Mouse (Mus musculus): ENCODE data around the gene Gm36864. TPM values are rescaled to one million over a fixed set of nuclear protein-coding genes. Genes with fewer than 3 reads are reported as not detected.
A peak's percentile ranks its signal among the peaks of the same experiment; 100 is the strongest.
"Not testable (repeated sequence)": the region's sequence is repeated elsewhere in the genome, so short reads cannot be mapped to it uniquely, and the experiment has no call there.

Gm36864 gene
- polyA plus RNA-seq, 1 experiment from 2014 or later = 0.09 TPM

- peaks cover 22% of the 10 kb centered on the region for H3K36me3 ChIP-seq (ENCODE audit: control insufficient read depth, insufficient read depth, low read length)
- 92% methylated on average over 17 of the region's 17 CpGs for WGBS
- H3K4me1 ChIP-seq (ENCODE audit: control insufficient read depth, insufficient read depth, low read length) = peaks cover 10% of the 10 kb centered on the region
- H3K27ac ChIP-seq (ENCODE audit: low read length); ATAC-seq; H3K4me3 ChIP-seq (ENCODE audit: low read length); H3K9ac ChIP-seq (ENCODE audit: low read depth, low read length); H3K4me2 ChIP-seq (ENCODE audit: low read depth, low read length); H3K9me3 ChIP-seq (ENCODE audit: control insufficient read depth, low read length); H3K27me3 ChIP-seq (replicated peaks; ENCODE audit: control insufficient read depth, insufficient read depth, low read length): not testable (repeated sequence)
Measured at GRCm38 (mm10) chr7:44250732-44251275, 14.8 kb downstream of the Gm36864 start.

- Histone ChIP-seq H3K36me3 (ENCODE audit: control insufficient read depth, insufficient read depth, low read length) (peaks cover 22% of the 10 kb centered on the region), H3K4me3 (ENCODE audit: low read length) (no peak overlapping the region)
Measured at GRCm38 (mm10) chr7:44253023-44253616, 17.1 kb downstream of the Gm36864 start.

GRCm38 (mm10) chr7:44254930-44255329, 19.0 kb downstream of the Gm36864 start:
- WGBS = 70% methylated on average over 6 of the region's 6 CpGs
- Histone ChIP-seq H3K4me3 (ENCODE audit: low read length) (no peak overlapping the region), H3K27me3 (replicated peaks; ENCODE audit: control insufficient read depth, insufficient read depth, low read length) (no peaks in the 10 kb centered on the region), H3K4me1 (ENCODE audit: control insufficient read depth, insufficient read depth, low read length) (no peaks in the 10 kb centered on the region), H3K9ac (ENCODE audit: low read depth, low read length) (no peak overlapping the region), H3K4me2 (ENCODE audit: low read depth, low read length) (no peak overlapping the region), H3K9me3 (ENCODE audit: control insufficient read depth, low read length) (no peaks in the 10 kb centered on the region), H3K27ac (ENCODE audit: low read length) (no peak overlapping the region), H3K36me3 (ENCODE audit: control insufficient read depth, insufficient read depth, low read length) (peaks cover 18% of the 10 kb centered on the region)
- no peak for ATAC-seq

More at GRCm38 (mm10) chr7:44253023-44253616, 17.1 kb downstream of the Gm36864 start:
- ATAC-seq = peak; percentile 4; the same call in 1 of the 2 replicates
- no peaks in the 10 kb centered on the region for H3K9me3 ChIP-seq (ENCODE audit: control insufficient read depth, low read length)
- 62% methylated on average over 15 of the region's 15 CpGs for WGBS
- H3K9ac ChIP-seq (ENCODE audit: low read depth, low read length) = no peak overlapping the region
- H3K4me1 ChIP-seq (ENCODE audit: control insufficient read depth, insufficient read depth, low read length) = peaks cover 5% of the 10 kb centered on the region; the same call in 1 of the 2 replicates
- no peaks in the 10 kb centered on the region for H3K27me3 ChIP-seq (replicated peaks; ENCODE audit: control insufficient read depth, insufficient read depth, low read length)
- H3K4me2 ChIP-seq (ENCODE audit: low read depth, low read length) = no peak overlapping the region
- H3K27ac ChIP-seq (ENCODE audit: low read length) = no peak overlapping the region

- Histone ChIP-seq H3K4me3 (ENCODE audit: low read length) (no peak within 1 kb of the TSS), H3K9ac (ENCODE audit: low read depth, low read length) (no peak within 1 kb of the TSS), H3K4me2 (ENCODE audit: low read depth, low read length) (no peak within 1 kb of the TSS), H3K4me1 (ENCODE audit: control insufficient read depth, insufficient read depth, low read length) (no peaks in the 10 kb centered on the region), H3K36me3 (ENCODE audit: control insufficient read depth, insufficient read depth, low read length) (peaks cover 5% of the 10 kb centered on the region), H3K9me3 (ENCODE audit: control insufficient read depth, low read length) (no peaks in the 10 kb centered on the region), H3K27ac (ENCODE audit: low read length) (no peak within 1 kb of the TSS), H3K27me3 (replicated peaks; ENCODE audit: control insufficient read depth, insufficient read depth, low read length) (no peaks in the 10 kb centered on the region)
- ATAC-seq = no peak
- 77% methylated on average over 4 of the region's 4 CpGs for WGBS
Measured at GRCm38 (mm10) chr7:44257278-44257677, 21.3 kb downstream of the Gm36864 start, which contains the start of gene Acp4. Gene Acp4 (minus strand): TSS chr7:44257378.

GRCm38 (mm10) chr7:44260410-44260809, 24.4 kb downstream of the Gm36864 start:
- Histone ChIP-seq H3K9me3 (ENCODE audit: control insufficient read depth, low read length) (no peaks in the 10 kb centered on the region), H3K27me3 (replicated peaks; ENCODE audit: control insufficient read depth, insufficient read depth, low read length) (peaks cover 10% of the 10 kb centered on the region; the same call in 1 of the 2 replicates), H3K4me2 (ENCODE audit: low read depth, low read length) (no peak overlapping the region), H3K4me1 (ENCODE audit: control insufficient read depth, insufficient read depth, low read length) (no peaks in the 10 kb centered on the region), H3K36me3 (ENCODE audit: control insufficient read depth, insufficient read depth, low read length) (no peaks in the 10 kb centered on the region), H3K4me3 (ENCODE audit: low read length) (no peak overlapping the region), H3K27ac (ENCODE audit: low read length) (no peak overlapping the region), H3K9ac (ENCODE audit: low read depth, low read length) (no peak overlapping the region)
- ATAC-seq = no peak
- 69% methylated on average over 6 of the region's 6 CpGs for WGBS

GRCm38 (mm10) chr7:44261147-44261546, 25.2 kb downstream of the Gm36864 start, which contains the start of gene Gm15517:
Gene Gm15517 (plus strand): TSS chr7:44261447.
- Histone ChIP-seq H3K4me3 (ENCODE audit: low read length) (no peak within 1 kb of the TSS), H3K9me3 (ENCODE audit: control insufficient read depth, low read length) (no peaks in the 10 kb centered on the region), H3K9ac (ENCODE audit: low read depth, low read length) (no peak within 1 kb of the TSS), H3K36me3 (ENCODE audit: control insufficient read depth, insufficient read depth, low read length) (no peaks in the 10 kb centered on the region), H3K4me1 (ENCODE audit: control insufficient read depth, insufficient read depth, low read length) (no peaks in the 10 kb centered on the region), H3K27me3 (replicated peaks; ENCODE audit: control insufficient read depth, insufficient read depth, low read length) (peaks cover 10% of the 10 kb centered on the region; the same call in 1 of the 2 replicates), H3K27ac (ENCODE audit: low read length) (no peak within 1 kb of the TSS), H3K4me2 (ENCODE audit: low read depth, low read length) (no peak within 1 kb of the TSS)
- 41% methylated on average over 5 of the region's 5 CpGs for WGBS
- no peak for ATAC-seq

GRCm38 (mm10) chr7:44262791-44263643, 27.0 kb downstream of the Gm36864 start:
- no peak overlapping the region for H3K9ac ChIP-seq (ENCODE audit: low read depth, low read length)
- H3K27me3 ChIP-seq (replicated peaks; ENCODE audit: control insufficient read depth, insufficient read depth, low read length) = peaks cover 10% of the 10 kb centered on the region; the same call in 1 of the 2 replicates
- ATAC-seq = peak; percentile 83
- 3% methylated on average over 34 of the region's 34 CpGs for WGBS
- peak overlapping the region; percentile 49 for H3K4me2 ChIP-seq (ENCODE audit: low read depth, low read length)
- no peaks in the 10 kb centered on the region for H3K4me1 ChIP-seq (ENCODE audit: control insufficient read depth, insufficient read depth, low read length)
- no peaks in the 10 kb centered on the region for H3K36me3 ChIP-seq (ENCODE audit: control insufficient read depth, insufficient read depth, low read length)
- H3K4me3 ChIP-seq (ENCODE audit: low read length) = peak overlapping the region; percentile 20; the same call in 1 of the 2 replicates
- H3K9me3 ChIP-seq (ENCODE audit: control insufficient read depth, low read length) = no peaks in the 10 kb centered on the region
- no peak overlapping the region for H3K27ac ChIP-seq (ENCODE audit: low read length)

- no peak overlapping the region for H3K4me2 ChIP-seq (ENCODE audit: low read depth, low read length)
- no peak overlapping the region for H3K4me3 ChIP-seq (ENCODE audit: low read length)
- H3K9me3 ChIP-seq (ENCODE audit: control insufficient read depth, low read length) = no peaks in the 10 kb centered on the region
- no peak overlapping the region for H3K27ac ChIP-seq (ENCODE audit: low read length)
- H3K4me1 ChIP-seq (ENCODE audit: control insufficient read depth, insufficient read depth, low read length) = no peaks in the 10 kb centered on the region
- no peak overlapping the region for H3K9ac ChIP-seq (ENCODE audit: low read depth, low read length)
- no peak for ATAC-seq
- peaks cover 7% of the 10 kb centered on the region; the same call in 1 of the 2 replicates for H3K27me3 ChIP-seq (replicated peaks; ENCODE audit: control insufficient read depth, insufficient read depth, low read length)
- WGBS = 73% methylated on average over 11 of the region's 11 CpGs
- H3K36me3 ChIP-seq (ENCODE audit: control insufficient read depth, insufficient read depth, low read length) = no peaks in the 10 kb centered on the region
Measured at GRCm38 (mm10) chr7:44268117-44268516, 32.1 kb downstream of the Gm36864 start.

- H3K36me3 ChIP-seq (ENCODE audit: control insufficient read depth, insufficient read depth, low read length) = no peaks in the 10 kb centered on the region
- 87% methylated on average over 2 of the region's 2 CpGs for WGBS
- no peak for ATAC-seq
Measured at GRCm38 (mm10) chr7:44269397-44269796, 33.4 kb downstream of the Gm36864 start.

More at GRCm38 (mm10) chr7:44269397-44269796, 33.4 kb downstream of the Gm36864 start:
- no peaks in the 10 kb centered on the region for H3K4me1 ChIP-seq (ENCODE audit: control insufficient read depth, insufficient read depth, low read length)
- H3K4me2 ChIP-seq (ENCODE audit: low read depth, low read length) = no peak overlapping the region
- no peak overlapping the region for H3K27ac ChIP-seq (ENCODE audit: low read length)
- no peaks in the 10 kb centered on the region for H3K9me3 ChIP-seq (ENCODE audit: control insufficient read depth, low read length)
- H3K9ac ChIP-seq (ENCODE audit: low read depth, low read length) = no peak overlapping the region
- no peak overlapping the region for H3K4me3 ChIP-seq (ENCODE audit: low read length)
- peaks cover 7% of the 10 kb centered on the region; the same call in 1 of the 2 replicates for H3K27me3 ChIP-seq (replicated peaks; ENCODE audit: control insufficient read depth, insufficient read depth, low read length)
